Mouse (Mus musculus) CH12.LX (cell line): ENCODE results near the gene Pphln1. TPM values are rescaled to one million over a fixed set of nuclear protein-coding genes. Genes with fewer than 3 reads are reported as not detected.

Source experiments
- DNase-seq: peaks from one replicate; pipeline ENCODE4 v3.0.0-alpha.2; 2013; ENCODE audit errors: extremely low read depth
- H3K27ac ChIP-seq: 2 replicates; pipeline ENCODE4 v1.5.1; 2012; ENCODE audit warnings: low read depth, mild to moderate bottlenecking, control low read depth, moderate library complexity; ENCODE audit not compliant: insufficient read depth
- H3K27me3 ChIP-seq: replicated peaks from 2 replicates; pipeline ENCODE3; 2012; ENCODE audit warnings: inconsistent platforms
- H3K36me3 ChIP-seq, 2 experiments: replicated peaks in 1 of 2; 2 replicates each; pipeline versions ENCODE3 to v1.6.1; 2012; ENCODE audit warnings: inconsistent platforms in 1 of 2, low read length in 1 of 2, mild to moderate bottlenecking in 1 of 2, mixed read lengths in 1 of 2, moderate library complexity in 1 of 2; ENCODE audit not compliant: control insufficient read depth in 1 of 2, insufficient read depth in 1 of 2
- H3K4me1 ChIP-seq, 2 experiments: 2 replicates each; pipeline ENCODE4 v1.6.1; 2012; ENCODE audit warnings: inconsistent platforms in 1 of 2, moderate library complexity in 1 of 2; ENCODE audit not compliant: insufficient read depth in 2 of 2, control insufficient read depth in 1 of 2
- H3K4me2 ChIP-seq: 2 replicates; pipeline ENCODE4 v1.6.1; 2012; ENCODE audit warnings: low read depth, mild to moderate bottlenecking, control low read depth; ENCODE audit not compliant: poor library complexity, insufficient read depth, severe bottlenecking
- H3K4me3 ChIP-seq, 3 experiments: fragments of 150-350 bp in 1 of 3; sonication (generic) in 1 of 3; replicated peaks in 1 of 3; 2 replicates each; pipeline versions ENCODE3 to v1.5.1; 2011 to 2012; ENCODE audit warnings: low read depth in 2 of 3, low read length in 2 of 3, mild to moderate bottlenecking in 2 of 3, moderate library complexity in 2 of 3, control low read depth in 1 of 3, improper control_type of control experiment in 1 of 3, inconsistent platforms in 1 of 3, mixed read lengths in 1 of 3; ENCODE audit not compliant: poor library complexity in 1 of 3
- H3K79me2 ChIP-seq: replicated peaks from 2 replicates; pipeline ENCODE4 v1.6.1; 2012; ENCODE audit warnings: mild to moderate bottlenecking, moderate library complexity; ENCODE audit not compliant: control insufficient read depth, poor library complexity, insufficient read depth, severe bottlenecking; ENCODE audit errors: extremely low read depth
- H3K9ac ChIP-seq: 2 replicates; pipeline ENCODE4 v1.6.1; 2012; ENCODE audit warnings: low read depth, mild to moderate bottlenecking, control low read depth, moderate library complexity; ENCODE audit not compliant: insufficient read depth
- H3K9me3 ChIP-seq: replicated peaks from 2 replicates; pipeline ENCODE3; 2012; ENCODE audit warnings: low read length, inconsistent platforms, mixed read lengths
- CTCF ChIP-seq, 2 experiments: IDR thresholded peaks in 1 of 2; conservative IDR thresholded peaks in 1 of 2; 2 replicates each; pipeline ENCODE4 v1.5.1; 2011 to 2012; ENCODE audit warnings: low read depth in 2 of 2, low read length in 2 of 2, improper control_type of control experiment in 1 of 2, inconsistent platforms in 1 of 2, mild to moderate bottlenecking in 1 of 2, moderate library complexity in 1 of 2
- E2F4 ChIP-seq: IDR thresholded peaks from 2 replicates; pipeline ENCODE4 v1.6.1; 2011; ENCODE audit warnings: low read depth, low read length, improper control_type of control experiment; ENCODE audit not compliant: insufficient replicate concordance
- GABPA ChIP-seq: IDR thresholded peaks from 2 replicates; pipeline ENCODE4 v1.6.1; 2012; ENCODE audit warnings: low read depth, low read length, improper control_type of control experiment, inconsistent platforms; ENCODE audit not compliant: insufficient replicate concordance
- HCFC1 ChIP-seq: IDR thresholded peaks from 2 replicates; pipeline ENCODE4 v1.6.1; 2012; ENCODE audit warnings: low read depth, mild to moderate bottlenecking, inconsistent platforms, low read length, improper control_type of control experiment
- JUN ChIP-seq: IDR thresholded peaks from 2 replicates; pipeline ENCODE4 v1.6.1; 2011; ENCODE audit warnings: low read depth, mild to moderate bottlenecking, low read length, improper control_type of control experiment, moderate library complexity; ENCODE audit not compliant: insufficient read depth
- KAT2A ChIP-seq: IDR thresholded peaks from 2 replicates; pipeline ENCODE4 v1.6.1; 2012; ENCODE audit warnings: low read length, improper control_type of control experiment, inconsistent platforms; ENCODE audit not compliant: insufficient replicate concordance
- MAFK ChIP-seq: IDR thresholded peaks from 2 replicates; pipeline ENCODE4 v1.6.1; 2011; ENCODE audit warnings: low read length, improper control_type of control experiment; ENCODE audit not compliant: insufficient replicate concordance
- MAZ ChIP-seq: IDR thresholded peaks from 2 replicates; pipeline ENCODE4 v1.6.1; 2012; ENCODE audit warnings: low read depth, mild to moderate bottlenecking, inconsistent platforms, low read length, improper control_type of control experiment, moderate library complexity
- MEF2A ChIP-seq: IDR thresholded peaks from 2 replicates; pipeline ENCODE4 v1.6.1; 2014; ENCODE audit warnings: low read depth, mild to moderate bottlenecking, inconsistent platforms, low read length, improper control_type of control experiment, borderline replicate concordance
- MYC ChIP-seq: IDR thresholded peaks from 2 replicates; pipeline ENCODE4 v1.6.1; 2011; ENCODE audit warnings: low read depth, mild to moderate bottlenecking, improper control_type of control experiment, low read length
- NELFE ChIP-seq: IDR thresholded peaks from 2 replicates; pipeline ENCODE4 v1.6.1; 2011; ENCODE audit warnings: low read depth, low read length, improper control_type of control experiment
- POLR2AphosphoS2 ChIP-seq: IDR thresholded peaks from 2 replicates; pipeline ENCODE4 v1.6.1; 2011; ENCODE audit warnings: low read depth, low read length, improper control_type of control experiment
- SIN3A ChIP-seq: IDR thresholded peaks from 2 replicates; pipeline ENCODE4 v1.6.1; 2012; ENCODE audit warnings: low read length, improper control_type of control experiment, inconsistent platforms
- TBP ChIP-seq: conservative IDR thresholded peaks from 2 replicates; pipeline ENCODE4 v1.6.1; 2011; ENCODE audit warnings: low read depth, low read length, improper control_type of control experiment
- TCF12 ChIP-seq: IDR thresholded peaks from 2 replicates; pipeline ENCODE4 v1.6.1; 2014; ENCODE audit warnings: low read depth, mild to moderate bottlenecking, inconsistent platforms, low read length, improper control_type of control experiment
- USF1 ChIP-seq: IDR thresholded peaks from 2 replicates; pipeline ENCODE4 v1.6.1; 2014; ENCODE audit warnings: low read depth, mild to moderate bottlenecking, inconsistent platforms, low read length, improper control_type of control experiment
- USF2 ChIP-seq: conservative IDR thresholded peaks from 2 replicates; pipeline ENCODE4 v1.6.1; 2011; ENCODE audit warnings: low read depth, low read length, improper control_type of control experiment
- ZMIZ1 ChIP-seq: IDR thresholded peaks from 2 replicates; pipeline ENCODE4 v1.6.1; 2012; ENCODE audit warnings: low read depth, mild to moderate bottlenecking, inconsistent platforms, low read length, improper control_type of control experiment
- ZNF384 ChIP-seq: IDR thresholded peaks from 2 replicates; pipeline ENCODE4 v1.6.1; 2012; ENCODE audit warnings: low read depth, low read length, improper control_type of control experiment, inconsistent platforms
- dilution Hi-C: fragments of 300-500 bp; cut with MboI; formaldehyde crosslinking; loops from 2 replicates; pipeline ENCODE4 v1.14.3; 2020; ENCODE audit warnings: low sequenced_read_pairs; ENCODE audit not compliant: extremely low pct_unique_long_range_greater_than_20kb, extremely low pct_ligation_motif_present
- in situ Hi-C: fragments of 300-500 bp; cut with MboI; formaldehyde crosslinking; loops from 3 replicates; pipeline ENCODE4 v1.14.3; 2019; ENCODE audit warnings: low sequenced_read_pairs, low pct_ligation_motif_present, low pct_unique_long_range_greater_than_20kb, mixed read lengths
- polyA plus RNA-seq: library from polyadenylated mRNA; unstranded; fragments of >175 nt; gene quantifications from 2 replicates; pipeline ENCODE4 v1.2.1, GENCODE M21; 2012; ENCODE audit warnings: low read depth; ENCODE audit not compliant: insufficient read length
- total RNA-seq, 2 experiments: library from RNA; depleted of rRNA; stranded (reverse); fragments of 300-350 nt in 1 of 2; fragments of >200 nt in 1 of 2; gene quantifications; 2 replicates each; pipeline ENCODE4 v1.2.3; 2012 to 2014

Pphln1 gene
- total and polyA plus RNA-seq, 3 experiments: 22.9 to 63.9 (median 59.3) TPM

DNA sequence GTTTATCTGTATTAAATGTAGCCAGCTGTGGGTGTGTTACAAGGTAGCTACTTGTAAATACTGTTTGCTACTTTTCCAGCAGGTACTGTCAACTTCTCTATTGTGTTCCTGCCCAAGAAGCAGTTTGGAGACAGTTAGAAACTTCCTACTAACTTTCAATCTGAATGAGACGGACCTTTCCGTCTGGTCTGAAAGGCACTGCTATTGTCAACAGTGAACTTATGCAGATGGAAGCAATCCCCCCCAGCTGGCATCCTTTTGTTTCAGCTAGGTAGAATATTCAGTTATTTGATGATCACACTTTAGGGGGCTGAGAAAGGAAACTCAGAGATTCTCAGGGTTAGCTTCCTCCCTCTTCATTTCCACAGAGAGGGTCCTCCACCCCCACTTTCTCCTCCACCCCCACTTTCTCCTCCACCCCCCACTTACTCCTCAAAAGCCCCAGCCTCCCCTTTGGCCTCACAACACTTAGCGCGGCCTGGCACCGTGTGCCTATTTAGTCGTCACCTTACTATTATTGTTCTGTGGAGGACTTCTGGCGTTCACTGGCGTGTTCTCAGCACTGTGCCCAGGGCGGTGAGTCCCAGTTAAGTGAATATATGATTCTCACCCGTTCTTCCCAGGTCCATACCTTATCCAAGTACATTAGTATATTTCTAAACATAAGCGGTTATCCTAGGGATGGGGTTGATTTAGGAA is 123.1 kb downstream of the Pphln1 start:
- Histone ChIP-seq H3K36me3 (no peaks in the 10 kb centered on the region), H3K9me3 (no peaks in the 10 kb centered on the region), H3K4me2 (no peak overlapping the region), H3K27me3 (peaks cover 9% of the 10 kb centered on the region), H3K4me1 (peaks cover 0 to 15% of the 10 kb centered on the region in 2 experiments; a peak in 2 of 4 replicates), H3K4me3 (no peak overlapping the region), H3K9ac (no peak overlapping the region), H3K27ac (no peak overlapping the region), H3K79me2 (no peaks in the 10 kb centered on the region)
- in situ Hi-C loops: no loop called here
- DNase-seq: no peak
- dilution Hi-C loops: no loop called here
- TF ChIP-seq USF2 (no peak), TBP (no peak), MYC (no peak)

DNA sequence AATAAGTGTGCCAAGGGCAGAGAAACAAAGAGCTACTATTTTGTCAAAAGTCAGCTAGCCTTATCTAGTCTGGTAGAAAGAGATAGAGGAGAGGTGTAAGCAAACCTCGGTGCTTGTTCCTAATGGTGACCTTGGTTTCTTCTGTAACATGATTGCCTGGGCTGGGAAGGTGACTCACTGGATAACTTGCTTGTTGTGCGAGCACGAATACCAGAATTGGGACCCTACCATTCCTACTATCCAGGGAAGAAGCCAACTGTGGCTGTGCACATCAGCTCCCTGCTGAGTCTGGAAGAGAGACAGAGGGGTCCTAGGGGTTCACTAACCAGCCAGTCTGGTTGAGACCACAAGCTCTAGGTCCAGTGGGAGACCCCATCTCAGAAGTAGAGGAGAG is 123.6 kb downstream of the Pphln1 start:
- DNase-seq: no peak
- H3K79me2 ChIP-seq: no peaks in the 10 kb centered on the region
- H3K9me3 ChIP-seq: no peaks in the 10 kb centered on the region
- dilution Hi-C loops (no loop called here), in situ Hi-C loops (no loop called here)
- H3K27ac ChIP-seq: no peak overlapping the region
- peaks cover 0 to 15% of the 10 kb centered on the region in 2 experiments; a peak in 2 of 4 replicates for H3K4me1 ChIP-seq
- no peak overlapping the region for H3K9ac ChIP-seq
- TF ChIP-seq SIN3A: no peak
- TF ChIP-seq TCF12: no peak
- no peak for TF ChIP-seq USF1
- TF ChIP-seq ZNF384: no peak
- TF ChIP-seq MYC: no peak
- TF ChIP-seq GABPA: no peak
- TF ChIP-seq ZMIZ1: no peak
- TF ChIP-seq NELFE: no peak
- TF ChIP-seq POLR2AphosphoS2: no peak
- TF ChIP-seq MAFK: no peak
- no peak for TF ChIP-seq MEF2A
- TF ChIP-seq TBP: no peak
- no peak for TF ChIP-seq KAT2A
- TF ChIP-seq CTCF (conservative IDR thresholded peaks at IDR 0.05 in 1 of 2, IDR thresholded peaks at IDR 0.05 in 1 of 2; ENCODE audit: low read depth in 2 of 2, low read length in 2 of 2): no peak
- no peak for TF ChIP-seq MAZ
- no peak for TF ChIP-seq HCFC1
- TF ChIP-seq JUN: no peak
- TF ChIP-seq E2F4: no peak
- peaks cover 9% of the 10 kb centered on the region for H3K27me3 ChIP-seq
- H3K4me3 ChIP-seq: no peak overlapping the region
- no peaks in the 10 kb centered on the region for H3K36me3 ChIP-seq
- H3K4me2 ChIP-seq: no peak overlapping the region
